Mouse (Mus musculus) mesoderm, embryonic 11.5 days (tissue): ENCODE results near the gene Cttnbp2.

Source experiments
- DNase-seq: peaks from one replicate; pipeline ENCODE4 v3.0.0-alpha.2; 2012; ENCODE audit warnings: low read depth, low spot score

Cttnbp2 gene

GRCm38 (mm10) chr6:18322950-18323349 is 191.7 kb downstream of the Cttnbp2 start:
- DNase-seq = no peak
